Mouse (Mus musculus) embryonic facial prominence, embryonic 15.5 days (tissue): ENCODE measurements around the gene Pecam1. TPM values are rescaled to one million over a fixed set of nuclear protein-coding genes. Genes with fewer than 3 reads are reported as not detected.

Experiments
- ATAC-seq: fragments of 200-750 bp; cut with Nextera tagmentation; 2 replicates; pipeline ENCODE4 v1.8.0; 2017; ENCODE audit warnings: low read depth, moderate TSS enrichment; ENCODE audit not compliant: insufficient number of reproducible peaks, low FRiP score, low TSS enrichment
- H3K27ac ChIP-seq: fragments of 300-500 bp; sonication (generic); replicated peaks from 2 replicates; pipeline ENCODE4 v1.5.1; 2015; ENCODE audit warnings: mild to moderate bottlenecking, inconsistent platforms
- H3K27me3 ChIP-seq: fragments of 300-500 bp; sonication (generic); 2 replicates; pipeline ENCODE4 v1.6.1; 2015; ENCODE audit warnings: inconsistent platforms
- H3K36me3 ChIP-seq: fragments of 300-500 bp; sonication (generic); 2 replicates; pipeline ENCODE4 v1.6.1; 2015; ENCODE audit warnings: mild to moderate bottlenecking, inconsistent platforms
- H3K4me1 ChIP-seq: fragments of 300-500 bp; sonication (generic); 2 replicates; pipeline ENCODE4 v1.6.1; 2015; ENCODE audit warnings: inconsistent platforms
- H3K4me2 ChIP-seq: fragments of 300-500 bp; sonication (generic); replicated peaks from 2 replicates; pipeline ENCODE4 v1.6.1; 2015; ENCODE audit warnings: mild to moderate bottlenecking, inconsistent platforms
- H3K4me3 ChIP-seq: fragments of 300-500 bp; sonication (generic); replicated peaks from 2 replicates; pipeline ENCODE4 v1.5.1; 2015; ENCODE audit warnings: mild to moderate bottlenecking, inconsistent platforms
- H3K9ac ChIP-seq: fragments of 300-500 bp; sonication (generic); 2 replicates; pipeline ENCODE4 v1.6.1; 2015; ENCODE audit warnings: inconsistent platforms
- H3K9me3 ChIP-seq: fragments of 300-500 bp; sonication (generic); replicated peaks from 2 replicates; pipeline ENCODE4 v1.6.1; 2016; ENCODE audit warnings: inconsistent platforms
- WGBS: fragments of 180-500 bp; shearing (Covaris S2); methylation state at CpG from one replicate; pipeline ENCODE4 v1.1.7; 2015; 5-methylcytosine and 5-hydroxymethylcytosine counted together
- polyA plus RNA-seq: library from polyadenylated mRNA; unstranded; fragments of >200 nt; fragmentation: Nextera tagmentation; extraction: Ambion mirVana; gene quantifications from 2 replicates; pipeline ENCODE4 v1.2.1, GENCODE M21; 2015

Pecam1 gene
- polyA plus RNA-seq, 1 experiment from 2014 or later: 43.7 TPM

GRCm38 (mm10) chr11:106617821-106618580 lies 132.4 kb downstream of the Pecam1 start:
- no peak for ATAC-seq
- no peak overlapping the region for H3K9ac ChIP-seq
- H3K27ac ChIP-seq: no peak overlapping the region
- no peaks in the 10 kb centered on the region for H3K9me3 ChIP-seq
- peaks cover 5% of the 10 kb centered on the region; the same call in 1 of the 2 replicates for H3K4me1 ChIP-seq
- H3K4me3 ChIP-seq: no peak overlapping the region
- no peak overlapping the region for H3K4me2 ChIP-seq
- no peaks in the 10 kb centered on the region for H3K27me3 ChIP-seq
- 78% methylated on average over 13 of the region's 13 CpGs for WGBS
- H3K36me3 ChIP-seq: no peaks in the 10 kb centered on the region

- Histone ChIP-seq H3K9me3 (no peaks in the 10 kb centered on the region), H3K4me2 (no peak overlapping the region), H3K27me3 (no peaks in the 10 kb centered on the region), H3K4me1 (peaks cover 14% of the 10 kb centered on the region), H3K9ac (no peak overlapping the region), H3K36me3 (no peaks in the 10 kb centered on the region), H3K4me3 (no peak overlapping the region), H3K27ac (no peak overlapping the region)
- 65% methylated on average over 4 of the region's 4 CpGs for WGBS
- no peak for ATAC-seq
These were observed 134.9 kb downstream of the Pecam1 start for GRCm38 (mm10) chr11:106615561-106615960.

- Histone ChIP-seq H3K27ac (no peak overlapping the region), H3K4me3 (no peak overlapping the region), H3K4me2 (no peak overlapping the region), H3K9ac (no peak overlapping the region), H3K9me3 (no peaks in the 10 kb centered on the region), H3K27me3 (no peaks in the 10 kb centered on the region), H3K4me1 (peaks cover 20% of the 10 kb centered on the region), H3K36me3 (no peaks in the 10 kb centered on the region)
- no peak for ATAC-seq
- WGBS: 64% methylated on average over 4 of the region's 4 CpGs
These were observed 136.1 kb downstream of the Pecam1 start for GRCm38 (mm10) chr11:106614339-106614645.

- WGBS: 53% methylated on average over 15 of the region's 15 CpGs
- no peaks in the 10 kb centered on the region for H3K36me3 ChIP-seq
- peak overlapping the region; percentile 89; the same call in 1 of the 2 replicates for H3K27ac ChIP-seq
- peak overlapping the region; percentile 91 for H3K9ac ChIP-seq
- peak overlapping the region; percentile 63 for H3K4me2 ChIP-seq
- ATAC-seq: no peak
- no peaks in the 10 kb centered on the region for H3K9me3 ChIP-seq
- H3K4me3 ChIP-seq: peak overlapping the region; percentile 98
- H3K27me3 ChIP-seq: no peaks in the 10 kb centered on the region
- H3K4me1 ChIP-seq: peaks cover 20% of the 10 kb centered on the region
These were observed 136.6 kb downstream of the Pecam1 start for GRCm38 (mm10) chr11:106613638-106614338.

- no peaks in the 10 kb centered on the region for H3K27me3 ChIP-seq
- under 1% methylated on average over 45 of the region's 45 CpGs for WGBS
These were observed 137.3 kb downstream of the Pecam1 start, which contains the start of gene Tex2 for GRCm38 (mm10) chr11:106612961-106613637. Gene Tex2 (minus strand): TSS chr11:106613423.

GRCm38 (mm10) chr11:106612209-106612960 lies 138.0 kb downstream of the Pecam1 start:
- WGBS: under 1% methylated on average over 67 of the region's 67 CpGs
- peaks cover 20% of the 10 kb centered on the region for H3K4me1 ChIP-seq
- H3K27me3 ChIP-seq: no peaks in the 10 kb centered on the region
- H3K27ac ChIP-seq: peak overlapping the region; percentile 89
- H3K36me3 ChIP-seq: no peaks in the 10 kb centered on the region
- peak overlapping the region; percentile 98 for H3K4me3 ChIP-seq
- H3K9ac ChIP-seq: peak overlapping the region; percentile 91
- no peak; the same call in 1 of the 2 replicates for ATAC-seq
- peak overlapping the region; percentile 63 for H3K4me2 ChIP-seq
- H3K9me3 ChIP-seq: no peaks in the 10 kb centered on the region

More at GRCm38 (mm10) chr11:106612961-106613637, 137.3 kb downstream of the Pecam1 start, which contains the start of gene Tex2:
- Histone ChIP-seq H3K36me3 (no peaks in the 10 kb centered on the region), H3K4me3 (peak within 1 kb of the TSS; percentile 98), H3K9ac (peak within 1 kb of the TSS; percentile 91), H3K9me3 (no peaks in the 10 kb centered on the region), H3K4me2 (peak within 1 kb of the TSS; percentile 63), H3K27ac (peak within 1 kb of the TSS; percentile 89), H3K4me1 (peaks cover 20% of the 10 kb centered on the region)
- peak; percentile 97 for ATAC-seq

GRCm38 (mm10) chr11:106609731-106610130 lies 140.7 kb downstream of the Pecam1 start:
- WGBS: 59% methylated on average over 8 of the region's 8 CpGs
- peaks cover 26% of the 10 kb centered on the region for H3K4me1 ChIP-seq
- no peak overlapping the region for H3K4me2 ChIP-seq
- no peak overlapping the region for H3K4me3 ChIP-seq
- H3K36me3 ChIP-seq: no peaks in the 10 kb centered on the region
- H3K9me3 ChIP-seq: no peaks in the 10 kb centered on the region
- no peaks in the 10 kb centered on the region for H3K27me3 ChIP-seq
- no peak overlapping the region for H3K27ac ChIP-seq
- no peak overlapping the region for H3K9ac ChIP-seq
- no peak for ATAC-seq

GRCm38 (mm10) chr11:106607316-106607715 lies 143.1 kb downstream of the Pecam1 start:
- H3K4me1 ChIP-seq: peaks cover 22% of the 10 kb centered on the region
- H3K9ac ChIP-seq: no peak overlapping the region
- no peaks in the 10 kb centered on the region for H3K36me3 ChIP-seq
- no peak overlapping the region for H3K27ac ChIP-seq
- ATAC-seq: no peak
- no peaks in the 10 kb centered on the region for H3K27me3 ChIP-seq
- no peak overlapping the region for H3K4me3 ChIP-seq
- no peak overlapping the region for H3K4me2 ChIP-seq
- no peaks in the 10 kb centered on the region for H3K9me3 ChIP-seq
- WGBS: 66% methylated on average over 6 of the region's 6 CpGs

- Histone ChIP-seq H3K9me3 (no peaks in the 10 kb centered on the region), H3K36me3 (no peaks in the 10 kb centered on the region), H3K4me3 (no peak overlapping the region), H3K4me2 (no peak overlapping the region), H3K9ac (no peak overlapping the region), H3K27ac (peak overlapping the region; percentile 28; the same call in 1 of the 2 replicates), H3K4me1 (peaks cover 21% of the 10 kb centered on the region), H3K27me3 (no peaks in the 10 kb centered on the region)
- WGBS: 20% methylated on average over 5 of the region's 5 CpGs
- ATAC-seq: no peak
These were observed 144.4 kb downstream of the Pecam1 start for GRCm38 (mm10) chr11:106606042-106606441.
